Mouse (Mus musculus): ENCODE measurements around the gene Gpr141.

DNA sequence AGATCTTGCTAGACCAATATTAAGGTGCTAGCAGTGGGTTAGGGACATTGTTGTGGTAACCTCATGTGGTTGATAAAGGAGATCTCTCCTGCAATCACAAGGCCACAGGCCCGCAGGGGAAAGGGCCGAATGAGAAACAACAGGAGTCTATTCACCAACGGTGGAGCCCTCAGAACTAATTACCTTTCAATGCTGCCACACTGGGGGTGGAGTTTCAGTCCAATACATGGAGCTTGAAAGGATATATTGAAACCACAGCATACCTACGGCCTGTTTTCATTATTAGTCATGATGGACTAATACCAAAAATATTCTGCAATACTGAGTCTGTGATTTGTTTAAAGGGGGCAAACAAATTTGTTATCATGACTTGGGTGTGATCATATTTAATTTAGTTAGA, 120.3 kb downstream of the Gpr141 start:
- no peak for TF ChIP-seq CHD2 (IDR thresholded peaks at IDR 0.05; ENCODE audit: low read depth, low read length)
- TF ChIP-seq HCFC1 (IDR thresholded peaks at IDR 0.05; ENCODE audit: borderline replicate concordance, insufficient read depth, low read length): no peak
